Mouse (Mus musculus) kidney, embryonic 16.5 days (tissue): Measurements from ENCODE around the gene Ldhal6b. TPM values are rescaled to one million over a fixed set of nuclear protein-coding genes. Genes with fewer than 3 reads are reported as not detected.

Experiments
- ATAC-seq: fragments of 200-750 bp; cut with Nextera tagmentation; 2 replicates; pipeline ENCODE4 v1.8.0; 2017; ENCODE audit warnings: moderate TSS enrichment; ENCODE audit not compliant: low FRiP score, low TSS enrichment
- H3K27ac ChIP-seq: fragments of 300-500 bp; sonication (generic); 2 replicates; pipeline ENCODE4 v1.5.1; 2014; ENCODE audit warnings: low read length
- H3K27me3 ChIP-seq: fragments of 300-500 bp; sonication (generic); 2 replicates; pipeline ENCODE4 v1.6.1; 2014; ENCODE audit warnings: low read length, control low read depth, mixed read lengths; ENCODE audit not compliant: insufficient read depth
- H3K36me3 ChIP-seq: fragments of 300-500 bp; sonication (generic); 2 replicates; pipeline ENCODE4 v1.6.1; 2014; ENCODE audit warnings: low read length, control low read depth, mixed read lengths; ENCODE audit not compliant: insufficient read depth
- H3K4me1 ChIP-seq: fragments of 300-500 bp; sonication (generic); 2 replicates; pipeline ENCODE4 v1.6.1; 2014; ENCODE audit warnings: low read length, control low read depth, mixed read lengths; ENCODE audit not compliant: insufficient read depth
- H3K4me2 ChIP-seq: fragments of 300-500 bp; sonication (generic); replicated peaks from 2 replicates; pipeline ENCODE4 v1.6.1; 2014; ENCODE audit warnings: low read depth, low read length
- H3K4me3 ChIP-seq: fragments of 300-500 bp; sonication (generic); 2 replicates; pipeline ENCODE4 v1.5.1; 2014; ENCODE audit warnings: mild to moderate bottlenecking, low read length
- H3K9ac ChIP-seq: fragments of 300-500 bp; sonication (generic); replicated peaks from 2 replicates; pipeline ENCODE4 v1.6.1; 2014; ENCODE audit warnings: low read length
- H3K9me3 ChIP-seq: fragments of 300-500 bp; sonication (generic); 2 replicates; pipeline ENCODE4 v1.6.1; 2016; ENCODE audit warnings: low read length, control low read depth
- WGBS: fragments of 180-500 bp; shearing (Covaris S2); extraction: QIAGEN DNeasy Blood & Tissue Kit; methylation state at CpG from one replicate; pipeline ENCODE4 v1.1.7; 2014; 5-methylcytosine and 5-hydroxymethylcytosine counted together
- polyA plus RNA-seq: library from polyadenylated mRNA; unstranded; fragments of >200 nt; fragmentation: Nextera tagmentation; extraction: Ambion mirVana; gene quantifications from 2 replicates; pipeline ENCODE4 v1.2.1, GENCODE M21; 2015

Gene Ldhal6b
- polyA plus RNA-seq, 1 experiment from 2014 or later, result not detected

GRCm38 (mm10) chr17:5400435-5401090 lies 18.0 kb downstream of the Ldhal6b start:
- Histone ChIP-seq H3K4me2 (no peak overlapping the region), H3K36me3 (no peaks in the 10 kb centered on the region), H3K9me3 (no peaks in the 10 kb centered on the region), H3K27me3 (no peaks in the 10 kb centered on the region; the same call in 1 of the 2 replicates), H3K9ac (no peak overlapping the region), H3K27ac (no peak overlapping the region), H3K4me1 (peaks cover 23% of the 10 kb centered on the region; the same call in 1 of the 2 replicates), H3K4me3 (no peak overlapping the region)
- WGBS, result 54% methylated on average over 14 of the region's 14 CpGs
- ATAC-seq, result no peak

- WGBS, result 28% methylated on average over 33 of the region's 33 CpGs
- peaks cover 9% of the 10 kb centered on the region; the same call in 1 of the 2 replicates for H3K4me1 ChIP-seq
- H3K36me3 ChIP-seq, result no peaks in the 10 kb centered on the region
- no peak overlapping the region for H3K4me3 ChIP-seq
- H3K27ac ChIP-seq, result no peak overlapping the region
- no peaks in the 10 kb centered on the region for H3K27me3 ChIP-seq
- no peaks in the 10 kb centered on the region for H3K9me3 ChIP-seq
- H3K9ac ChIP-seq, result no peak overlapping the region
- H3K4me2 ChIP-seq, result peak overlapping the region; percentile 28; the same call in 1 of the 2 replicates
- peak; percentile 75 for ATAC-seq
Measured at GRCm38 (mm10) chr17:5397148-5398007, 21.2 kb downstream of the Ldhal6b start.

- Histone ChIP-seq H3K9ac (no peak overlapping the region), H3K4me2 (no peak overlapping the region), H3K36me3 (no peaks in the 10 kb centered on the region), H3K4me3 (no peak overlapping the region), H3K4me1 (peaks cover 4% of the 10 kb centered on the region; the same call in 1 of the 2 replicates), H3K27ac (no peak overlapping the region), H3K9me3 (no peaks in the 10 kb centered on the region), H3K27me3 (no peaks in the 10 kb centered on the region)
- WGBS, result 60% methylated on average over 5 of the region's 5 CpGs
- no peak for ATAC-seq
Measured at GRCm38 (mm10) chr17:5396213-5396612, 22.4 kb downstream of the Ldhal6b start.

GRCm38 (mm10) chr17:5395454-5396205 lies 22.9 kb downstream of the Ldhal6b start:
- H3K27me3 ChIP-seq, result no peaks in the 10 kb centered on the region
- WGBS, result 81% methylated on average over 16 of the region's 16 CpGs
- ATAC-seq, result no peak

GRCm38 (mm10) chr17:5390682-5391081 lies 27.9 kb downstream of the Ldhal6b start:
- no peak overlapping the region for H3K9ac ChIP-seq
- no peaks in the 10 kb centered on the region for H3K9me3 ChIP-seq
- H3K27ac ChIP-seq, result no peak overlapping the region
- no peak overlapping the region for H3K4me2 ChIP-seq
- H3K4me1 ChIP-seq, result no peaks in the 10 kb centered on the region
- 49% methylated on average over 10 of the region's 10 CpGs for WGBS
- no peaks in the 10 kb centered on the region for H3K27me3 ChIP-seq
- H3K4me3 ChIP-seq, result no peak overlapping the region
- ATAC-seq, result no peak
- H3K36me3 ChIP-seq, result no peaks in the 10 kb centered on the region

More at GRCm38 (mm10) chr17:5395454-5396205, 22.9 kb downstream of the Ldhal6b start:
- H3K27ac ChIP-seq, result no peak overlapping the region
- H3K4me3 ChIP-seq, result no peak overlapping the region
- H3K36me3 ChIP-seq, result no peaks in the 10 kb centered on the region
- no peak overlapping the region for H3K4me2 ChIP-seq
- H3K4me1 ChIP-seq, result peaks cover 4% of the 10 kb centered on the region; the same call in 1 of the 2 replicates
- H3K9me3 ChIP-seq, result no peaks in the 10 kb centered on the region
- H3K9ac ChIP-seq, result no peak overlapping the region

- H3K4me2 ChIP-seq, result no peak overlapping the region
- no peaks in the 10 kb centered on the region for H3K36me3 ChIP-seq
- H3K4me1 ChIP-seq, result no peaks in the 10 kb centered on the region
- no peak for ATAC-seq
- no peak overlapping the region for H3K27ac ChIP-seq
- H3K9me3 ChIP-seq, result no peaks in the 10 kb centered on the region
- no peak overlapping the region for H3K9ac ChIP-seq
- H3K4me3 ChIP-seq, result no peak overlapping the region
- WGBS, result 85% methylated on average over 3 of the region's 3 CpGs
- no peaks in the 10 kb centered on the region for H3K27me3 ChIP-seq
Measured at GRCm38 (mm10) chr17:5388351-5388750, 30.2 kb downstream of the Ldhal6b start.

GRCm38 (mm10) chr17:5386885-5387545 lies 31.6 kb downstream of the Ldhal6b start:
- no peak for ATAC-seq
- no peaks in the 10 kb centered on the region for H3K9me3 ChIP-seq
- H3K4me2 ChIP-seq, result no peak overlapping the region
- 73% methylated on average over 12 of the region's 12 CpGs for WGBS
- H3K36me3 ChIP-seq, result no peaks in the 10 kb centered on the region
- H3K9ac ChIP-seq, result no peak overlapping the region
- no peaks in the 10 kb centered on the region for H3K4me1 ChIP-seq
- H3K27me3 ChIP-seq, result no peaks in the 10 kb centered on the region
- H3K4me3 ChIP-seq, result no peak overlapping the region
- no peak overlapping the region for H3K27ac ChIP-seq

GRCm38 (mm10) chr17:5385694-5386093 lies 32.9 kb downstream of the Ldhal6b start:
- H3K36me3 ChIP-seq, result no peaks in the 10 kb centered on the region
- no peak overlapping the region for H3K27ac ChIP-seq
- H3K4me1 ChIP-seq, result no peaks in the 10 kb centered on the region
- no peak overlapping the region for H3K9ac ChIP-seq
- H3K9me3 ChIP-seq, result no peaks in the 10 kb centered on the region
- no peak overlapping the region for H3K4me3 ChIP-seq
- no peaks in the 10 kb centered on the region for H3K27me3 ChIP-seq
- H3K4me2 ChIP-seq, result no peak overlapping the region
- ATAC-seq, result no peak
- WGBS, result 85% methylated on average over 1 of the region's 1 CpGs

- Histone ChIP-seq H3K9ac (no peak overlapping the region), H3K9me3 (no peaks in the 10 kb centered on the region), H3K4me1 (no peaks in the 10 kb centered on the region; the same call in 1 of the 2 replicates), H3K27me3 (peaks cover 2% of the 10 kb centered on the region; the same call in 1 of the 2 replicates), H3K36me3 (no peaks in the 10 kb centered on the region), H3K4me2 (no peak overlapping the region; the same call in 1 of the 2 replicates), H3K27ac (no peak overlapping the region), H3K4me3 (no peak overlapping the region)
- ATAC-seq, result no peak
- WGBS, result 30% methylated on average over 7 of the region's 7 CpGs
Measured at GRCm38 (mm10) chr17:5377930-5378310, 40.6 kb downstream of the Ldhal6b start.
